In the genomic region with DNA sequence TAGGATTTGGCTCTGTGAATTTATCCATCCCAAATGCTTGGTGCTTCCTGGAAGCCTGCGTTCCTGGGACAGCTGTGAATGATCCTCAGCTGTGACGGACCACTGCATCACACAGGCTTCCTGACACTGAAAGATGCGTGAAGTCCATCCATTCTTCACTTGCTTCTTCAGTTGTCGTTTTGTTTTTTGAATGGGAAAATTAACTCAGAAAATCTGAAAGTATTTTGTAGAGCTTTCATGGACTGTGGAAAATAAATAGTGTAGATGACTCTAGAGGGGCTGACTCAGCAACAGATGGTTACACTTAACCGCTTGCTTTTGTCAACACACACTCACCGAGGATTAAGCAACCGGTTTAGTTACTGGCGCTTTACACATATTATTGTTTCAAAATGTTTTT, we compare ENCODE assay signal across 12 mouse cellular contexts.
DNase-seq lines count a peak whose midpoint lies in the region; ATAC-seq and TF ChIP-seq lines count a peak whose summit lies in the region.
"Had no signal": no experiment of that assay in that cellular context is flagged by ENCODE, and none has a peak within 500 bp of the region (broad histone marks: within the 10 kb centered on the region; RNA-seq: fewer than 3 reads in every experiment).

No protein-coding gene starts in this region.

- H3K9me3 ChIP-seq in intestine, embryonic 15.5 days = no peaks in the 10 kb centered on the region
- no peaks in the 10 kb centered on the region for H3K9me3 ChIP-seq in intestine, postnatal 0 days (ENCODE audit: control insufficient read depth)
- no peaks in the 10 kb centered on the region for H3K9me3 ChIP-seq in lung, embryonic 14.5 days (ENCODE audit: low read depth, low read length)
- no peaks in the 10 kb centered on the region for H3K9me3 ChIP-seq in forebrain, postnatal 0 days (ENCODE audit: low read length)
- no peaks in the 10 kb centered on the region for H3K9me3 ChIP-seq in forebrain, embryonic 14.5 days (replicated peaks; ENCODE audit: control insufficient read depth, low read length)
- no peaks in the 10 kb centered on the region for H3K9me3 ChIP-seq in midbrain, embryonic 11.5 days (ENCODE audit: control insufficient read depth, low read length)
- H3K9me3 ChIP-seq: forebrain, embryonic 12.5 days had no signal

- no peak overlapping the region for H3K4me2 ChIP-seq in intestine, embryonic 15.5 days (replicated peaks)
- H3K4me2 ChIP-seq in intestine, postnatal 0 days (replicated peaks; ENCODE audit: low read depth) = no peak overlapping the region
- no peak overlapping the region for H3K4me2 ChIP-seq in lung, embryonic 14.5 days
- no peak overlapping the region for H3K4me2 ChIP-seq in forebrain, postnatal 0 days (ENCODE audit: low read depth)
- H3K4me2 ChIP-seq in forebrain, embryonic 14.5 days (ENCODE audit: low read length) = no peak overlapping the region
- no peak overlapping the region for H3K4me2 ChIP-seq in midbrain, embryonic 11.5 days
- H3K4me2 ChIP-seq: forebrain, embryonic 12.5 days had no signal

- 54% methylated on average over 8 of the region's 8 CpGs for WGBS in intestine, embryonic 15.5 days
- 71% methylated on average over 8 of the region's 8 CpGs for WGBS in intestine, postnatal 0 days
- 38% methylated on average over 8 of the region's 8 CpGs for WGBS in lung, embryonic 14.5 days
- WGBS in forebrain, postnatal 0 days = 78% methylated on average over 8 of the region's 8 CpGs
- 88% methylated on average over 8 of the region's 8 CpGs for WGBS in forebrain, embryonic 14.5 days
- 79% methylated on average over 8 of the region's 8 CpGs for WGBS in midbrain, embryonic 11.5 days

- no peak overlapping the region for H3K9ac ChIP-seq in intestine, embryonic 15.5 days
- H3K9ac ChIP-seq in intestine, postnatal 0 days (ENCODE audit: low read depth, low read length) = no peak overlapping the region
- H3K9ac ChIP-seq in lung, embryonic 14.5 days = no peak overlapping the region
- no peak overlapping the region for H3K9ac ChIP-seq in forebrain, postnatal 0 days
- no peak overlapping the region for H3K9ac ChIP-seq in forebrain, embryonic 14.5 days (ENCODE audit: low read length)
- H3K9ac ChIP-seq in midbrain, embryonic 11.5 days (ENCODE audit: low read length) = no peak overlapping the region
- H3K9ac ChIP-seq: forebrain, embryonic 12.5 days; liver, embryonic 14.5 days had no signal

- peak; percentile 60 for DNase-seq in adipocyte (ENCODE audit: low spot score)
- DNase-seq in gastrocnemius, adult 2 months = peak; percentile 24
- DNase-seq in lung, embryonic 14.5 days = peak; percentile 91
- DNase-seq in forebrain, postnatal 0 days = no peak
- DNase-seq in forebrain, embryonic 14.5 days (ENCODE audit: low spot score) = no peak
- DNase-seq in midbrain, embryonic 11.5 days (ENCODE audit: low spot score, missing footprints) = no peak
- DNase-seq: cerebellum, postnatal 10 days; kidney, postnatal 14 days had no signal

- ATAC-seq in intestine, embryonic 15.5 days = peak; percentile 36; the same call in 1 of the 2 replicates
- ATAC-seq in intestine, postnatal 0 days = no peak
- peak; percentile 98 for ATAC-seq in lung, embryonic 14.5 days (ENCODE audit: insufficient read depth)
- no peak for ATAC-seq in forebrain, postnatal 0 days
- no peak for ATAC-seq in forebrain, embryonic 14.5 days
- ATAC-seq in midbrain, embryonic 11.5 days (ENCODE audit: low FRiP score) = no peak

- H3K36me3 ChIP-seq in intestine, embryonic 15.5 days = no peaks in the 10 kb centered on the region
- H3K36me3 ChIP-seq in intestine, postnatal 0 days (ENCODE audit: control insufficient read depth, insufficient read depth) = no peaks in the 10 kb centered on the region
- no peaks in the 10 kb centered on the region for H3K36me3 ChIP-seq in lung, embryonic 14.5 days (ENCODE audit: insufficient read depth)
- no peaks in the 10 kb centered on the region for H3K36me3 ChIP-seq in forebrain, postnatal 0 days (ENCODE audit: insufficient read depth)
- no peaks in the 10 kb centered on the region for H3K36me3 ChIP-seq in forebrain, embryonic 14.5 days (ENCODE audit: control insufficient read depth, insufficient read depth, low read length)
- no peaks in the 10 kb centered on the region for H3K36me3 ChIP-seq in midbrain, embryonic 11.5 days (ENCODE audit: control insufficient read depth, insufficient read depth, low read length)
- H3K36me3 ChIP-seq: forebrain, embryonic 12.5 days had no signal

- no peak for TF ChIP-seq CTCF in intestine, postnatal 0 days (IDR thresholded peaks at IDR 0.05; ENCODE audit: low read depth)
- TF ChIP-seq CTCF in gastrocnemius, adult 2 months (IDR thresholded peaks at IDR 0.05) = no peak
- TF ChIP-seq CTCF in lung, embryonic 14.5 days (IDR thresholded peaks at IDR 0.05; ENCODE audit: low read depth) = no peak
- TF ChIP-seq CTCF in forebrain, postnatal 0 days (IDR thresholded peaks at IDR 0.05; ENCODE audit: low read depth) = no peak

- no peaks in the 10 kb centered on the region for H3K4me1 ChIP-seq in intestine, embryonic 15.5 days (replicated peaks)
- no peaks in the 10 kb centered on the region for H3K4me1 ChIP-seq in intestine, postnatal 0 days (replicated peaks; ENCODE audit: control insufficient read depth, insufficient read depth, low read length)
- H3K4me1 ChIP-seq in lung, embryonic 14.5 days (ENCODE audit: insufficient read depth) = 0 out of 2 replicates have a peak, but pooled peaks cover 7% of the 10 kb centered on the region
- H3K4me1 ChIP-seq in forebrain, postnatal 0 days (ENCODE audit: insufficient read depth) = no peaks in the 10 kb centered on the region
- H3K4me1 ChIP-seq in forebrain, embryonic 14.5 days (ENCODE audit: control insufficient read depth, insufficient read depth, low read length) = no peaks in the 10 kb centered on the region
- no peaks in the 10 kb centered on the region for H3K4me1 ChIP-seq in midbrain, embryonic 11.5 days (ENCODE audit: control insufficient read depth, insufficient read depth, low read length)
- H3K4me1 ChIP-seq: forebrain, embryonic 12.5 days had no signal

- no peak overlapping the region for H3K27ac ChIP-seq in intestine, embryonic 15.5 days
- no peak overlapping the region for H3K27ac ChIP-seq in intestine, postnatal 0 days (ENCODE audit: low read depth, low read length)
- H3K27ac ChIP-seq in gastrocnemius, adult 2 months = peak overlapping the region; percentile 77
- peak overlapping the region; percentile 12; the same call in 1 of the 2 replicates for H3K27ac ChIP-seq in lung, embryonic 14.5 days (ENCODE audit: low read depth)
- H3K27ac ChIP-seq in forebrain, postnatal 0 days (ENCODE audit: low read depth, low read length) = no peak overlapping the region
- no peak overlapping the region for H3K27ac ChIP-seq in forebrain, embryonic 14.5 days (ENCODE audit: low read depth, low read length)
- no peak overlapping the region for H3K27ac ChIP-seq in midbrain, embryonic 11.5 days (ENCODE audit: low read depth, low read length)
- H3K27ac ChIP-seq: forebrain, embryonic 12.5 days; liver, embryonic 14.5 days had no signal

- intact Hi-C loops in gastrocnemius, adult 2 months (cut with DNase I) = no loop called here

- H3K4me3 ChIP-seq in intestine, embryonic 15.5 days (replicated peaks) = no peak overlapping the region
- H3K4me3 ChIP-seq in intestine, postnatal 0 days (ENCODE audit: low read depth, low read length) = no peak overlapping the region
- peak overlapping the region; percentile 23 for H3K4me3 ChIP-seq in gastrocnemius, adult 2 months
- H3K4me3 ChIP-seq in lung, embryonic 14.5 days (ENCODE audit: low read depth, low read length) = no peak overlapping the region
- no peak overlapping the region for H3K4me3 ChIP-seq in forebrain, postnatal 0 days (ENCODE audit: low read depth, low read length)
- no peak overlapping the region for H3K4me3 ChIP-seq in forebrain, embryonic 14.5 days (ENCODE audit: low read depth, low read length)
- H3K4me3 ChIP-seq in midbrain, embryonic 11.5 days (ENCODE audit: low read depth, low read length) = no peak overlapping the region
- H3K4me3 ChIP-seq: forebrain, embryonic 12.5 days had no signal

- H3K27me3 ChIP-seq in intestine, embryonic 15.5 days (replicated peaks) = no peaks in the 10 kb centered on the region
- no peaks in the 10 kb centered on the region for H3K27me3 ChIP-seq in intestine, postnatal 0 days (replicated peaks; ENCODE audit: control insufficient read depth, insufficient read depth, low read length)
- H3K27me3 ChIP-seq in lung, embryonic 14.5 days (ENCODE audit: insufficient read depth, low read length) = no peaks in the 10 kb centered on the region
- H3K27me3 ChIP-seq in forebrain, postnatal 0 days (ENCODE audit: insufficient read depth, low read length) = no peaks in the 10 kb centered on the region
- no peaks in the 10 kb centered on the region for H3K27me3 ChIP-seq in forebrain, embryonic 14.5 days (replicated peaks; ENCODE audit: control insufficient read depth, insufficient read depth, low read length)
- no peaks in the 10 kb centered on the region for H3K27me3 ChIP-seq in midbrain, embryonic 11.5 days (ENCODE audit: control insufficient read depth, insufficient read depth, low read length)
- H3K27me3 ChIP-seq: forebrain, embryonic 12.5 days had no signal

Comparison
In these comparisons a context has a peak if more than half of its experiments do, and no peak if none do; other contexts are left out.
1. ATAC-seq: peak in intestine, embryonic 15.5 days (single experiment) and lung, embryonic 14.5 days (single experiment); none in intestine, postnatal 0 days (single experiment), forebrain, postnatal 0 days (single experiment), forebrain, embryonic 14.5 days (single experiment) and midbrain, embryonic 11.5 days (single experiment).
2. H3K27ac ChIP-seq: peak in gastrocnemius, adult 2 months (single experiment) and lung, embryonic 14.5 days (single experiment); none in intestine, embryonic 15.5 days (single experiment), intestine, postnatal 0 days (single experiment), forebrain, postnatal 0 days (single experiment), forebrain, embryonic 14.5 days (single experiment) and midbrain, embryonic 11.5 days (single experiment).
3. DNase-seq: peak in adipocyte (single experiment), gastrocnemius, adult 2 months (single experiment) and lung, embryonic 14.5 days (single experiment); none in forebrain, postnatal 0 days (single experiment), forebrain, embryonic 14.5 days (single experiment) and midbrain, embryonic 11.5 days (single experiment).